Mouse (Mus musculus): ENCODE measurements at regions not wholly inside any gene's neighbourhood (a gene's known extent, or its start where the extent isn't known, plus 50 kb on each side); places are given as distances from the start of the nearest gene placed in this dataset.

- TF ChIP-seq CTCF (IDR thresholded peaks at IDR 0.05; ENCODE audit: insufficient read depth, low read depth, low read length) (no peak), POLR2A (IDR thresholded peaks at IDR 0.05; ENCODE audit: insufficient read depth, low read depth, low read length) (no peak)
These were observed 84.5 kb downstream of the Gm33543 start for GRCm38 (mm10) chr10:95758181-95758580.
